Mouse (Mus musculus): ENCODE measurements around the gene Mis12. TPM values are rescaled to one million over a fixed set of nuclear protein-coding genes. Genes with fewer than 3 reads are reported as not detected.

Mis12 gene
- 9.4 and 10.6 TPM in 2 replicates for total RNA-seq (2023)

DNA sequence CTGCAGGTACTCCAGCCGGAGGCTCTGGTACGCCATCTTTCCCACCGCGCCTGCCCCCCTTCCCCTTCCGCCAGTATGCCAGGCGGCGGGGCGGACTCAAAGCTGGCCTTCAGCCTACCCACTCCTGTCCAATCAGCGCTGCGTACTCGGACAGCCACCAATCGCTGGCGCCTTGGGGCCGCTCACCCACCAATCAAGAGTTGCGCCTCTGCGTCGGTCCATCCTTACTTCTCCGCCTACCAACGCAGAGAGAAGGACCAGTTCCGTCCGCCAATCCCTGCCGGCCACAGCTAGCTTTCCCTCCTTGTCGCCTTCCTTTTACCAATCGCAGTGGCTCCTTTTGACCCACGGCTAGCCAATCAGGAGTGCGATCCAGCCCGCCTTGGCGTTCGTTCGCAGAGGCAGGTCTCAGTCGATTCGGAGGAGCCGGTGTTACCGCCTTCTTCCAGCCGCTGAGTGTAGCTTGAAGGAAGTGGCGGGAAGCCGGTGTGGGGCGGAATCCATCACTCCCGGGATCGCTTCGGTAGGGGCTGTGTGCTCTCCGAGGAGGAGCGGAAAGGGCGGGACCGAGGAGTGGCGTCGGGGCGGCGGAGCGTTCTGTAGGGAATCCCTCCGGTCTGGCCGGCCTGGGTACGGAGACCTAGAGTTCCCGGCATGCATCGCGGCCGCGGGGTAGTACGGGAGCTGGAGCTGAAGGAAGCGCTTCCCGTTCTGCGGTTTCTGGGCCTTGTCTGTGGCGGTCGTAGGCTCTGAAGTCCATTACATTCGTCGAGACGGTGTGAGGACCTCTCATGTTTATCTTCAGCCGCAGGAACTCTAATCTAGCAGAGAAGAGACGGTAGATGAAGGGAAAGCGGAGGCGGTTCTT, at the start of gene Mis12, which contains the start of gene Derl2:
TSS of gene Mis12 (plus strand) at position 411 of the 868 bp plus-strand sequence.
TSS of gene Derl2 (minus strand) at position 641 of the 868 bp plus-strand sequence.

GRCm38 (mm10) chr11:70969821-70970559, 49.4 kb upstream of the Mis12 start, which contains the start of the genes Nup88 and Rpain:
Gene Nup88, minus strand, starts transcription at chr11:70969973.
Gene Rpain, plus strand, starts transcription at chr11:70970213.

DNA sequence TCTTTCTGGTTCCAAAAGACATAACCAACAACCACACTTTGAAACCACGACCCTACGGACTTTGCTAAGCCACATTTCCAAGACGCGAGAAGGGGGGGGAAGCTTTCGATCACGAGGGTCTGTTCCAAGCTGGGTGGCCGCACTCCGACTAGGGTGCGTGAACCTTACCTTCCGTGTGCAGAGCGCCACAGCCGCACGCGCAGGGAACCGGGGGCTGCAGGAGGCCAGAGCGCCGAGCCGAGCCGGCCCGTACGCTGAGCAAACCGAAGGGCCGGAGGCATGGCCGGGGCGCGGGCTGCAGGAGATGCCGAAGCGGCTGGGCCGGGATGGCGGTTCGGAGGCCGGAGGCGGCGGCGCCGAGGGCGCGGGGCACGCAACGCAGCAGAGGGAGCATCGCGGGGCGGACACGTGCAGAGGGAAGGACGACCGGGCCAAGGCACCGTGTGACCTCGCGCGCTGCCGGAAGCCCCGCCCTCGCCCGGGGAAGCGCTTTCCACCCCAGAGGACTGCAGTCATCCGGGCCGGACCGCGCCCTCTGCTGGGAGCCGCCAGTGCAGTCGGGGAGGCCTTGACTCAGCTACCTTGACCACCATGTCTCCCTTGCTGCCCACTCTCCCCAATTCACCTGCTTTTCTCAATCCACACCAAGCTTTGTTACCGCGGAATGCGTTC, 36.7 kb upstream of the Mis12 start, which contains the start of gene C1qbp:
TSS of gene C1qbp (minus strand) at position 470 of the 672 bp plus-strand sequence.

DNA sequence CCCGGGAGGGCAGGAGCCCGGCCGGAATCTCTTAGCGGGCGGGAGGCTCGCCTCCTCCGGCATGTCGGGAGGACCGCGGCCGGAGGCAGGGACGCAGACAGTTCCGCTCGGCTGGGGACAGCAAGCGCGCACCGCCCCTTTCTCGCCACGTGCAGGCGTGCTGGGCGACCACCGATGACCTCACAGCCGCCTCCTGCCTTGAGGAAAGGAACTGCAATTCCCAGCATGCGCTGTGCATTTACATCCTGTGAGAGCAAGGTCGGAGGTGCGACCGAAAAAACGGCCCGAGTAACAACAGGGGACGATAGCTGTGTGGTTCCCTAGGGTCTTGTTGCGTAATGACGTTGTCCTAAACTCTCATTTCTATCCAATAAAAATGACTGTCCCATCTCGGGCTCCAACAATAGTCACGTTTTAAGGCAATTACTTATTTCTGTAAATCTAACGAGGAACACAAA, 15.1 kb upstream of the Mis12 start, which contains the start of gene Dhx33:
TSS of gene Dhx33 (minus strand) at position 122 of the 458 bp plus-strand sequence.

DNA sequence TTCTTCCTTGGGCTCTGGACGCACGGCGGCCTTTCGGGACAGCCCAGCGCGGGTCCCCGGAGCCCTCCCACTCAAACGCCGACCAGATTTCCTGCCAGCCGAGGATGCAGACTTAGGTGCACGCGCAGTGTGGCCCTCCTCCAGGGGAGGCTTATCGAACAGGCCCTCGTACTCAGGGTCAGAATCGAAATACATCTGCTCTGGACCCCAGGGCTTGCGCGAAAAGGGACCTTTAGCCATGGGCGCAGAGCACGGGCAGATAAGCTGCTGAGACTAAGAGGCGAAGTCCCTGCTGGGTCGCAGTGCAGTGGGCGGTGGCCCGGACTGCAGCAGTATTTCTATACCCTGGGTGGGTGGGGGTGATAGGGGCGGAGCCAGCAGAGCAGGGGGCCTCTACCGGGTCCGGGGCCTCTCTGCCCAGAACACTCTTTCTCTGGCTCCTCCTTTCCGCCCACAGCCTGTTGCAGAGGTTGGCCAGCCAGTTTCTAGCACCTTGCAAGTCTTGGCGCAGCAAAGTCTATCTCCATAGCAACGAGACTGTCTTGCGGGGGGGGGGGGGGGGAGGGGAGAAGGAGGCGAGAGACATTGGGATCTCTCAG, 13.9 kb downstream of the Mis12 start, which contains the start of gene 6330403K07Rik:
TSS of gene 6330403K07Rik (minus strand) at position 351 of the 599 bp plus-strand sequence.

Other genes starting within 250 kb of the Mis12 start
- gene Scimp, start 207.0 kb upstream of the Mis12 start, total RNA-seq (2023): not detected in 2 replicates
- gene Rabep1, start 174.8 kb upstream of the Mis12 start, total RNA-seq (2023): 10.5 and 15.3 TPM in 2 replicates
- gene Nup88, start 49.6 kb upstream of the Mis12 start, total RNA-seq (2023): 45.9 and 64.5 TPM in 2 replicates
- gene Rpain, start 49.4 kb upstream of the Mis12 start, total RNA-seq (2023): 17.5 and 26.9 TPM in 2 replicates
- gene C1qbp, start 36.6 kb upstream of the Mis12 start, total RNA-seq (2023): 27.4 and 30.6 TPM in 2 replicates
- 4.6 and 8.7 TPM in 2 replicates for gene Dhx33, start 15.2 kb upstream of the Mis12 start, total RNA-seq (2023)
- 25.7 and 29.8 TPM in 2 replicates for gene Derl2, start 230 bp downstream of the Mis12 start, total RNA-seq (2023)
- not detected in 2 replicates for gene 6330403K07Rik, start 13.9 kb downstream of the Mis12 start, total RNA-seq (2023)
- gene Nlrp1a, start 125.1 kb downstream of the Mis12 start, total RNA-seq (2023): 8.0 and 8.7 TPM in 2 replicates
- 5.7 and 7.9 TPM in 2 replicates for gene Nlrp1b, start 211.1 kb downstream of the Mis12 start, total RNA-seq (2023)

Data from neutrophil, adult 65 days (primary cell).